Mouse (Mus musculus) neural tube, embryonic 12.5 days (tissue): ENCODE measurements at regions not wholly inside any gene's neighbourhood (a gene's known extent, or its start where the extent isn't known, plus 50 kb on each side); places are given as distances from the start of the nearest gene placed in this dataset.

Source experiments
- ATAC-seq: fragments of 200-750 bp; cut with Nextera tagmentation; 2 replicates; pipeline ENCODE4 v1.8.0; 2017; ENCODE audit warnings: low read depth, mild to moderate bottlenecking, moderate TSS enrichment, moderate library complexity; ENCODE audit not compliant: low FRiP score
- H3K27ac ChIP-seq: fragments of 300-500 bp; sonication (generic); 2 replicates; pipeline ENCODE4 v1.5.1; 2016
- H3K27me3 ChIP-seq: fragments of 300-500 bp; sonication (generic); replicated peaks from 2 replicates; pipeline ENCODE4 v1.6.1; 2016; ENCODE audit warnings: mild to moderate bottlenecking
- H3K36me3 ChIP-seq: fragments of 300-500 bp; sonication (generic); 2 replicates; pipeline ENCODE4 v1.6.1; 2016; ENCODE audit warnings: mild to moderate bottlenecking
- H3K4me1 ChIP-seq: fragments of 300-500 bp; sonication (generic); 2 replicates; pipeline ENCODE4 v1.6.1; 2016
- H3K4me2 ChIP-seq: fragments of 300-500 bp; sonication (generic); replicated peaks from 2 replicates; pipeline ENCODE4 v1.6.1; 2016; ENCODE audit warnings: mild to moderate bottlenecking
- H3K4me3 ChIP-seq: fragments of 300-500 bp; sonication (generic); 2 replicates; pipeline ENCODE4 v1.5.1; 2016
- H3K9ac ChIP-seq: fragments of 300-500 bp; sonication (generic); 2 replicates; pipeline ENCODE4 v1.6.1; 2016; ENCODE audit warnings: mild to moderate bottlenecking
- H3K9me3 ChIP-seq: fragments of 300-500 bp; sonication (generic); 2 replicates; pipeline ENCODE4 v1.6.1; 2016; ENCODE audit warnings: mild to moderate bottlenecking
- WGBS: fragments of 180-500 bp; shearing (Covaris S2); methylation state at CpG from one replicate; pipeline ENCODE4 v1.1.7; 2016; 5-methylcytosine and 5-hydroxymethylcytosine counted together

GRCm38 (mm10) chr12:56472856-56473647 lies 63.7 kb downstream of the Nkx2-1 start:
- Histone ChIP-seq H3K9ac (no peak overlapping the region), H3K27me3 (peaks cover 77% of the 10 kb centered on the region), H3K4me2 (no peak overlapping the region), H3K9me3 (no peaks in the 10 kb centered on the region), H3K4me3 (no peak overlapping the region), H3K36me3 (no peaks in the 10 kb centered on the region), H3K27ac (no peak overlapping the region), H3K4me1 (no peaks in the 10 kb centered on the region)
- no peak for ATAC-seq
- WGBS: 26% methylated on average over 10 of the region's 10 CpGs

- peaks cover 80% of the 10 kb centered on the region for H3K27me3 ChIP-seq
- H3K36me3 ChIP-seq: no peaks in the 10 kb centered on the region
- no peak overlapping the region for H3K9ac ChIP-seq
- H3K4me2 ChIP-seq: no peak overlapping the region
- no peaks in the 10 kb centered on the region for H3K4me1 ChIP-seq
- H3K4me3 ChIP-seq: no peak overlapping the region
- H3K27ac ChIP-seq: no peak overlapping the region
- WGBS: 71% methylated on average over 10 of the region's 10 CpGs
- ATAC-seq: no peak
- H3K9me3 ChIP-seq: no peaks in the 10 kb centered on the region
Measured at GRCm38 (mm10) chr12:56470932-56471500, 65.7 kb downstream of the Nkx2-1 start.

- 0 out of 2 replicates have a peak, but pooled peaks cover 2% of the 10 kb centered on the region for H3K4me1 ChIP-seq
- peak overlapping the region; percentile 16; the same call in 1 of the 2 replicates for H3K4me2 ChIP-seq
- H3K9me3 ChIP-seq: no peaks in the 10 kb centered on the region
- no peak overlapping the region for H3K9ac ChIP-seq
- no peaks in the 10 kb centered on the region for H3K36me3 ChIP-seq
- WGBS: under 1% methylated on average over 10 of the region's 10 CpGs
- no peak overlapping the region for H3K4me3 ChIP-seq
- H3K27me3 ChIP-seq: peaks cover 88% of the 10 kb centered on the region
- H3K27ac ChIP-seq: no peak overlapping the region
- no peak for ATAC-seq
Measured at GRCm38 (mm10) chr12:56459508-56460119, 77.1 kb downstream of the Nkx2-1 start.

- peak overlapping the region; percentile 16; the same call in 1 of the 2 replicates for H3K4me2 ChIP-seq
- peak; percentile 81 for ATAC-seq
- no peak overlapping the region for H3K27ac ChIP-seq
- H3K4me1 ChIP-seq: 0 out of 2 replicates have a peak, but pooled peaks cover 2% of the 10 kb centered on the region
- no peaks in the 10 kb centered on the region for H3K36me3 ChIP-seq
- no peaks in the 10 kb centered on the region for H3K9me3 ChIP-seq
- H3K27me3 ChIP-seq: peaks cover 88% of the 10 kb centered on the region
- 5% methylated on average over 16 of the region's 16 CpGs for WGBS
- no peak overlapping the region for H3K9ac ChIP-seq
- no peak overlapping the region for H3K4me3 ChIP-seq
Measured at GRCm38 (mm10) chr12:56458665-56459507, 77.8 kb downstream of the Nkx2-1 start.

- Histone ChIP-seq H3K27ac (no peak overlapping the region), H3K27me3 (peaks cover 88% of the 10 kb centered on the region), H3K9me3 (no peaks in the 10 kb centered on the region), H3K4me1 (0 out of 2 replicates have a peak, but pooled peaks cover 2% of the 10 kb centered on the region), H3K4me3 (no peak overlapping the region), H3K36me3 (no peaks in the 10 kb centered on the region), H3K9ac (no peak overlapping the region), H3K4me2 (no peak overlapping the region)
- 47% methylated on average over 5 of the region's 5 CpGs for WGBS
- ATAC-seq: no peak
Measured at GRCm38 (mm10) chr12:56457951-56458350, 78.8 kb downstream of the Nkx2-1 start.

- no peak overlapping the region for H3K27ac ChIP-seq
- no peaks in the 10 kb centered on the region for H3K36me3 ChIP-seq
- no peak for ATAC-seq
- 0 out of 2 replicates have a peak, but pooled peaks cover 2% of the 10 kb centered on the region for H3K4me1 ChIP-seq
- H3K4me3 ChIP-seq: no peak overlapping the region
- 7% methylated on average over 2 of the region's 2 CpGs for WGBS
- H3K9me3 ChIP-seq: peaks cover 4% of the 10 kb centered on the region; the same call in 1 of the 2 replicates
- no peak overlapping the region for H3K4me2 ChIP-seq
- no peak overlapping the region for H3K9ac ChIP-seq
- peaks cover 87% of the 10 kb centered on the region for H3K27me3 ChIP-seq
Measured at GRCm38 (mm10) chr12:56457356-56457755, 79.4 kb downstream of the Nkx2-1 start.

GRCm38 (mm10) chr12:56450261-56450660 lies 86.4 kb downstream of the Nkx2-1 start:
- H3K27me3 ChIP-seq: peaks cover 80% of the 10 kb centered on the region
- no peak overlapping the region for H3K4me2 ChIP-seq
- no peak overlapping the region for H3K4me3 ChIP-seq
- no peak for ATAC-seq
- H3K9ac ChIP-seq: no peak overlapping the region
- no peak overlapping the region for H3K27ac ChIP-seq
- WGBS: 82% methylated on average over 2 of the region's 2 CpGs
- peaks cover 7% of the 10 kb centered on the region; the same call in 1 of the 2 replicates for H3K9me3 ChIP-seq
- H3K4me1 ChIP-seq: no peaks in the 10 kb centered on the region
- H3K36me3 ChIP-seq: no peaks in the 10 kb centered on the region

- Histone ChIP-seq H3K27ac (no peak overlapping the region), H3K27me3 (peaks cover 75% of the 10 kb centered on the region), H3K9me3 (peaks cover 7% of the 10 kb centered on the region; the same call in 1 of the 2 replicates), H3K9ac (no peak overlapping the region), H3K4me3 (no peak overlapping the region), H3K4me1 (no peaks in the 10 kb centered on the region), H3K36me3 (no peaks in the 10 kb centered on the region), H3K4me2 (no peak overlapping the region)
- 89% methylated on average over 12 of the region's 12 CpGs for WGBS
- no peak for ATAC-seq
Measured at GRCm38 (mm10) chr12:56448786-56449564, 87.7 kb downstream of the Nkx2-1 start.

- whole genome bisulfite sequencing: 49% methylated on average over 8 of the region's 8 CpGs
- peaks cover 39% of the 10 kb centered on the region for H3K27me3 ChIP-seq
- H3K4me2 ChIP-seq: no peak overlapping the region
- no peak overlapping the region for H3K9ac ChIP-seq
- H3K36me3 ChIP-seq: no peaks in the 10 kb centered on the region
- no peak overlapping the region for H3K4me3 ChIP-seq
- peak; percentile 50; the same call in 1 of the 2 replicates for ATAC-seq
- H3K27ac ChIP-seq: no peak overlapping the region
- 0 out of 2 replicates have a peak, but pooled peaks cover 6% of the 10 kb centered on the region for H3K4me1 ChIP-seq
- no peaks in the 10 kb centered on the region for H3K9me3 ChIP-seq
Measured at GRCm38 (mm10) chr12:56441166-56441817, 95.4 kb downstream of the Nkx2-1 start.

GRCm38 (mm10) chr12:56440068-56440847 lies 94.6 kb upstream of the Mbip start:
- H3K36me3 ChIP-seq: no peaks in the 10 kb centered on the region
- peaks cover 32% of the 10 kb centered on the region for H3K27me3 ChIP-seq
- 22% methylated on average over 12 of the region's 12 CpGs for WGBS
- 0 out of 2 replicates have a peak, but pooled peaks cover 6% of the 10 kb centered on the region for H3K4me1 ChIP-seq
- H3K9me3 ChIP-seq: no peaks in the 10 kb centered on the region
- H3K4me3 ChIP-seq: no peak overlapping the region
- H3K4me2 ChIP-seq: peak overlapping the region; percentile 4; the same call in 1 of the 2 replicates
- no peak overlapping the region for H3K27ac ChIP-seq
- 0 out of 2 replicates have a peak, but pooled peaks have one; percentile 48 for ATAC-seq
- H3K9ac ChIP-seq: no peak overlapping the region
